Mouse (Mus musculus): ENCODE data around the gene Olfr658. TPM values are rescaled to one million over a fixed set of nuclear protein-coding genes. Genes with fewer than 3 reads are reported as not detected.
A peak's percentile ranks its signal among the peaks of the same experiment; 100 is the strongest.

Olfr658 gene
- not detected in 2 replicates for polyA plus RNA-seq (2015; fragmentation: Nextera tagmentation; extraction: Ambion mirVana)

DNA sequence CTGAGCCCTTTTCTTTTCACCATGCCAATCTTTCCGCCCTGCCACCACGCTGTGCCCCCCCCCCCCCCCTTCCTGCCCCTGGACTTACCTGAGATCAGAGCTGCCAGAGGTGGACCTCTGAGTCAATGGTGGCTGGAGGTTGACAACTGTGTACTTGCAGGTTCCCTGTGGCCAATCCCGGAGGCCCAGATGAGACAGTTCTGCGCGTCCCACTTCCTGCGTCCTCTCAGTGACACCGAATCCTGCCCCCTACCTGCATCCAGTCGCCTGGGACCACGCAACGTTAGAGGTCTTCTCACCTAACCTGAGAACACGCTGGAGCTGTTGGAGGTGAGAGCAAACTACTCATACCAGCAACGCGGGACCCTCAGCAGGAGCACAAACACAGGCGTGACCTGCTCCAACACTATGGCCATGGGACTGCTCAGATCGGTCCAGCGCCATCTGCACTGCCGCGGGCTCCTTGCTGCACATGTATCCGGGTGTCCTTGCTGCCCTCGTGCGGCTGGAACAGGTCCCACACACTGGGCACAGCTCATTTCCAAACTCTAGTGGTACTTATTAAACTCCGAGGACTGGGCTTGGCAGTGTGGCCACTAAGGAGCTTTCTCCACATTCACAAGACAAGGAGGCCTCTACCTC is at the start of gene Olfr658:
Gene Olfr658 (minus strand): TSS at position 465 of the 642 bp plus-strand sequence.
- no peaks in the 10 kb centered on the region for H3K27me3 ChIP-seq (replicated peaks; ENCODE audit: insufficient read depth, low read length)
- 0 out of 2 replicates have a peak within 1 kb of the TSS, but pooled peaks have one; percentile 17 for H3K4me2 ChIP-seq (replicated peaks; ENCODE audit: low read depth, low read length)
- H3K4me3 ChIP-seq (ENCODE audit: low read depth, low read length), result no peak within 1 kb of the TSS
- H3K9me3 ChIP-seq (ENCODE audit: low read length), result no peaks in the 10 kb centered on the region
- no peaks in the 10 kb centered on the region for H3K4me1 ChIP-seq (ENCODE audit: insufficient read depth, low read depth, low read length)
- TF ChIP-seq CTCF (IDR thresholded peaks at IDR 0.05) (peak; percentile 60), EP300 (IDR thresholded peaks at IDR 0.05) (no peak)
- H3K9ac ChIP-seq (replicated peaks; ENCODE audit: low read depth), result no peak within 1 kb of the TSS
- peak; percentile 34 for DNase-seq (ENCODE audit: low spot score)
- no peaks in the 10 kb centered on the region for H3K36me3 ChIP-seq (ENCODE audit: insufficient read depth, low read length)
- 22% methylated on average over 22 of the region's 22 CpGs for whole genome bisulfite sequencing
- H3K27ac ChIP-seq (ENCODE audit: low read length), result no peak within 1 kb of the TSS
- peak; percentile 57 for ATAC-seq

GRCm38 (mm10) chr7:104686201-104686600 is 39.1 kb upstream of the Olfr658 start, which contains the start of gene Olfr661:
Gene Olfr661, plus strand, starts transcription at chr7:104686501.
- Histone ChIP-seq H3K9ac (replicated peaks; ENCODE audit: low read depth) (no peak within 1 kb of the TSS), H3K36me3 (ENCODE audit: insufficient read depth, low read length) (no peaks in the 10 kb centered on the region), H3K27me3 (replicated peaks; ENCODE audit: insufficient read depth, low read length) (no peaks in the 10 kb centered on the region), H3K4me2 (replicated peaks; ENCODE audit: low read depth, low read length) (no peak within 1 kb of the TSS), H3K27ac (ENCODE audit: low read length) (no peak within 1 kb of the TSS), H3K9me3 (ENCODE audit: low read length) (no peaks in the 10 kb centered on the region), H3K4me1 (ENCODE audit: insufficient read depth, low read depth, low read length) (no peaks in the 10 kb centered on the region), H3K4me3 (ENCODE audit: low read depth, low read length) (no peak within 1 kb of the TSS)
- 89% methylated on average over 2 of the region's 2 CpGs for WGBS
- ATAC-seq (no peak), DNase-seq (ENCODE audit: low spot score) (no peak)
- TF ChIP-seq CTCF (IDR thresholded peaks at IDR 0.05), result no peak
- no peak for TF ChIP-seq EP300 (IDR thresholded peaks at IDR 0.05)

- Histone ChIP-seq H3K9ac (replicated peaks; ENCODE audit: low read depth) (no peak within 1 kb of the TSS), H3K27me3 (replicated peaks; ENCODE audit: insufficient read depth, low read length) (no peaks in the 10 kb centered on the region), H3K27ac (ENCODE audit: low read length) (no peak within 1 kb of the TSS), H3K36me3 (ENCODE audit: insufficient read depth, low read length) (no peaks in the 10 kb centered on the region), H3K4me2 (replicated peaks; ENCODE audit: low read depth, low read length) (no peak within 1 kb of the TSS), H3K4me3 (ENCODE audit: low read depth, low read length) (no peak within 1 kb of the TSS), H3K9me3 (ENCODE audit: low read length) (no peaks in the 10 kb centered on the region), H3K4me1 (ENCODE audit: insufficient read depth, low read depth, low read length) (no peaks in the 10 kb centered on the region)
- TF ChIP-seq CTCF (IDR thresholded peaks at IDR 0.05) (no peak), EP300 (IDR thresholded peaks at IDR 0.05) (no peak)
- no peak for DNase-seq (ENCODE audit: low spot score)
- ATAC-seq, result no peak
- WGBS, result 76% methylated on average over 3 of the region's 3 CpGs
Measured at GRCm38 (mm10) chr7:104666453-104666852, 19.3 kb upstream of the Olfr658 start, which contains the start of gene Olfr659. Gene Olfr659, plus strand, starts transcription at chr7:104666753.

- DNase-seq (ENCODE audit: low spot score) (no peak), ATAC-seq (no peak)
- H3K9ac ChIP-seq (replicated peaks; ENCODE audit: low read depth), result no peak within 1 kb of the TSS
- no peaks in the 10 kb centered on the region for H3K9me3 ChIP-seq (ENCODE audit: low read length)
- H3K27ac ChIP-seq (ENCODE audit: low read length), result no peak within 1 kb of the TSS
- H3K4me1 ChIP-seq (ENCODE audit: insufficient read depth, low read depth, low read length), result no peaks in the 10 kb centered on the region
- H3K36me3 ChIP-seq (ENCODE audit: insufficient read depth, low read length), result no peaks in the 10 kb centered on the region
- no peak within 1 kb of the TSS for H3K4me3 ChIP-seq (ENCODE audit: low read depth, low read length)
- no peak for TF ChIP-seq EP300 (IDR thresholded peaks at IDR 0.05)
- TF ChIP-seq CTCF (IDR thresholded peaks at IDR 0.05), result no peak
- H3K27me3 ChIP-seq (replicated peaks; ENCODE audit: insufficient read depth, low read length), result no peaks in the 10 kb centered on the region
- H3K4me2 ChIP-seq (replicated peaks; ENCODE audit: low read depth, low read length), result no peak within 1 kb of the TSS
Measured at GRCm38 (mm10) chr7:104624494-104624893, 22.6 kb downstream of the Olfr658 start, which contains the start of gene Olfr657. Gene Olfr657, plus strand, starts transcription at chr7:104624794.

DNA sequence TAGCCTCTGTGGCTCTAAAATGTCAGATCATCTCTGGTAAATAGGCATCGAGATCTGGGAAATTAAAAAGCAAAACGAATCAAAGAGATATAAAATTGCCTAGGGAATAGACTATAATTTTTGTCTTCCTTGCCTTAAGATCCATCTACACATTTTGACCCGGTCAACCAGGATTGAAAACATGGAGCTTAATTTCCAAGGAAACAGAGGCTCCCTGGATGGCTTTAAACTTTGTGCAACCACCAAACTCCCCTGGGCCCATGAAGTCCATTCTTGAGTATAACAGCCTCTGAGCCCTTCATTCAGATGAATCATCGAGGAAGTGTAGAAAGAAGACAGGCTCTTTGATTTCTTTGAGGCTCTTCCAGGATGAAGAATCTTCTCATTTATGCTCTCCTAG is 33.5 kb downstream of the Olfr658 start, which contains the start of gene Olfr656:
Gene Olfr656 (plus strand): TSS at position 301 of the 400 bp plus-strand sequence.
- no peak within 1 kb of the TSS for H3K27ac ChIP-seq (ENCODE audit: low read length)
- H3K27me3 ChIP-seq (replicated peaks; ENCODE audit: insufficient read depth, low read length), result no peaks in the 10 kb centered on the region
- no peak for TF ChIP-seq CTCF (IDR thresholded peaks at IDR 0.05)
- no peak for TF ChIP-seq EP300 (IDR thresholded peaks at IDR 0.05)
- H3K9me3 ChIP-seq (ENCODE audit: low read length), result no peaks in the 10 kb centered on the region
- H3K4me1 ChIP-seq (ENCODE audit: insufficient read depth, low read depth, low read length), result no peaks in the 10 kb centered on the region
- H3K4me2 ChIP-seq (replicated peaks; ENCODE audit: low read depth, low read length), result no peak within 1 kb of the TSS
- ATAC-seq, result no peak
- 66% methylated on average over 4 of the region's 4 CpGs for WGBS
- no peak for DNase-seq (ENCODE audit: low spot score)
- no peak within 1 kb of the TSS for H3K4me3 ChIP-seq (ENCODE audit: low read depth, low read length)
- H3K36me3 ChIP-seq (ENCODE audit: insufficient read depth, low read length), result no peaks in the 10 kb centered on the region
- no peak within 1 kb of the TSS for H3K9ac ChIP-seq (replicated peaks; ENCODE audit: low read depth)

DNA sequence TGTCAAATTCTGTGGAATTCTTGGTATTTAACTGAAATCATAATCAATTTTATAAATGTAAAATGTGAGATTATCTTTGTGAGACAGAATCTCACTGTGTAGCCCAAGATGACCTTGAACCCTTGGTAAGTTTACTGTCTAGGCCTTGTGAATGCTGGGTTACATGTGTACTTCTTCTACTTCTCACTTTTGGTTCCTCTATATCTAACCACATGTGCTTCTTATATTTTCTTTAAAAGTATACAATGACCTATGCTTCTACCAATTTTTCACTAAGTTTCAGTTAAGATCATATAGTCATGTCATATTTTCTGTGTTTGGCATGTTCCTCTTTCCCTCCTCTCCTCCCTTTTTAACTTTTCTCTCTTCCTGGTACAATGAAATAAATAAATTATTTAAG is 42.4 kb downstream of the Olfr658 start:
- TF ChIP-seq EP300 (IDR thresholded peaks at IDR 0.05), result no peak
- TF ChIP-seq CTCF (IDR thresholded peaks at IDR 0.05), result no peak
- no peaks in the 10 kb centered on the region for H3K36me3 ChIP-seq (ENCODE audit: insufficient read depth, low read length)
- no peak overlapping the region for H3K27ac ChIP-seq (ENCODE audit: low read length)
- no peaks in the 10 kb centered on the region for H3K4me1 ChIP-seq (ENCODE audit: insufficient read depth, low read depth, low read length)
- no peak overlapping the region for H3K4me2 ChIP-seq (replicated peaks; ENCODE audit: low read depth, low read length)
- no peaks in the 10 kb centered on the region for H3K9me3 ChIP-seq (ENCODE audit: low read length)
- H3K27me3 ChIP-seq (replicated peaks; ENCODE audit: insufficient read depth, low read length), result no peaks in the 10 kb centered on the region
- no peak overlapping the region for H3K4me3 ChIP-seq (ENCODE audit: low read depth, low read length)
- H3K9ac ChIP-seq (replicated peaks; ENCODE audit: low read depth), result no peak overlapping the region
- ATAC-seq, result no peak
- DNase-seq (ENCODE audit: low spot score), result no peak
